In genomic region chr19:17030276-17030675, GRCm38 (mm10) we compare ENCODE assay signal across 7 mouse cellular contexts.
DNase-seq lines count a peak whose midpoint lies in the region; ATAC-seq and TF ChIP-seq lines count a peak whose summit lies in the region.

No protein-coding gene starts in this region.

- no peak overlapping the region for H3ac ChIP-seq in C2C12 (ENCODE audit: control insufficient read depth, insufficient read length, low read depth)

- no peak overlapping the region for H3K4me2 ChIP-seq in forebrain, embryonic 14.5 days (ENCODE audit: low read length)

- peak; percentile 52 for TF ChIP-seq CTCF in C2C12 (IDR thresholded peaks at IDR 0.05; ENCODE audit: control insufficient read depth, insufficient read depth, insufficient read length)
- peak; percentile 49 for TF ChIP-seq CTCF in bone marrow, adult 2 months (IDR thresholded peaks at IDR 0.05; ENCODE audit: control insufficient read depth, insufficient read depth, low read length)

- H3K36me3 ChIP-seq in C2C12 (ENCODE audit: control insufficient read depth, insufficient read depth), result peaks cover 82% of the 10 kb centered on the region
- no peaks in the 10 kb centered on the region for H3K36me3 ChIP-seq in forebrain, embryonic 14.5 days (ENCODE audit: control insufficient read depth, insufficient read depth, low read length)

- no peak overlapping the region for H3K4me3 ChIP-seq in C2C12 (ENCODE audit: insufficient read depth, poor library complexity, severe bottlenecking)
- H3K4me3 ChIP-seq in bone marrow, adult 2 months (replicated peaks; ENCODE audit: control insufficient read depth, low read depth, low read length), result no peak overlapping the region
- H3K4me3 ChIP-seq in forebrain, embryonic 14.5 days (ENCODE audit: low read depth, low read length), result no peak overlapping the region

- 0% methylated on average over 3 of the region's 3 CpGs for WGBS in bone marrow, adult 2 months
- 0% methylated on average over 3 of the region's 3 CpGs for WGBS in forebrain, embryonic 14.5 days

- no peak for TF ChIP-seq POLR2A in bone marrow, adult 2 months (IDR thresholded peaks at IDR 0.05; ENCODE audit: borderline replicate concordance, control insufficient read depth, low read depth, low read length)

- H3K9me3 ChIP-seq in forebrain, embryonic 14.5 days (replicated peaks; ENCODE audit: control insufficient read depth, low read length), result no peaks in the 10 kb centered on the region

- H3K27ac ChIP-seq in bone marrow, adult 2 months (ENCODE audit: control insufficient read depth, insufficient read depth, low read depth, low read length, poor library complexity), result no peak overlapping the region
- H3K27ac ChIP-seq in forebrain, embryonic 14.5 days (ENCODE audit: low read depth, low read length), result no peak overlapping the region

- no peaks in the 10 kb centered on the region for H3K79me2 ChIP-seq in C2C12 (ENCODE audit: control insufficient read depth, insufficient read depth)

- no peaks in the 10 kb centered on the region for H3K27me3 ChIP-seq in C2C12 (ENCODE audit: control insufficient read depth, insufficient read depth, insufficient read length)
- no peaks in the 10 kb centered on the region for H3K27me3 ChIP-seq in forebrain, embryonic 14.5 days (replicated peaks; ENCODE audit: control insufficient read depth, insufficient read depth, low read length)

- DNase-seq in 3T3-L1 (ENCODE audit: low read depth, low spot score), result peak; percentile 91
- DNase-seq in forebrain, embryonic 14.5 days (ENCODE audit: low spot score), result peak; percentile 71
- peak; percentile 41 to 73 for DNase-seq in kidney, postnatal 25 days
- DNase-seq in lung, postnatal 14 days, result peak; percentile 68
- peak; percentile 32 for DNase-seq in right cerebral cortex, postnatal 25 days

- no peaks in the 10 kb centered on the region for H3K79me3 ChIP-seq in C2C12 (ENCODE audit: low read depth)

- no peaks in the 10 kb centered on the region for H3K4me1 ChIP-seq in bone marrow, adult 2 months (ENCODE audit: control insufficient read depth, insufficient read depth, low read length)
- no peaks in the 10 kb centered on the region for H3K4me1 ChIP-seq in forebrain, embryonic 14.5 days (ENCODE audit: control insufficient read depth, insufficient read depth, low read length)

- peak; percentile 23; the same call in 1 of the 2 replicates for ATAC-seq in forebrain, embryonic 14.5 days

- H3K9ac ChIP-seq in forebrain, embryonic 14.5 days (ENCODE audit: low read length), result no peak overlapping the region

TF ChIP-seq in C2C12, 6 proteins besides CTCF, POLR2A, EP300 and RAD21:
- TF ChIP-seq CEBPB (IDR thresholded peaks at IDR 0.05; ENCODE audit: low read depth), result no peak
- TF ChIP-seq USF1 (IDR thresholded peaks at IDR 0.05; ENCODE audit: low read depth), result no peak
- no peak for TF ChIP-seq MYOG (IDR thresholded peaks at IDR 0.05; ENCODE audit: control insufficient read depth, extremely low read depth, insufficient read length)
- TF ChIP-seq MAX (IDR thresholded peaks at IDR 0.05), result no peak
- TF ChIP-seq MYOD1 (IDR thresholded peaks at IDR 0.05; ENCODE audit: control insufficient read depth, insufficient read length, low read depth), result no peak
- TF ChIP-seq FOSL1 (IDR thresholded peaks at IDR 0.05; ENCODE audit: insufficient read depth, low read length, poor library complexity, severe bottlenecking), result no peak

Comparison
In these comparisons a context has a peak if more than half of its experiments do, and no peak if none do; other contexts are left out.
1. DNase-seq: peak in every context shown above with its lines; median percentile 91 in 3T3-L1; 71 in forebrain, embryonic 14.5 days; 68 in lung, postnatal 14 days; 57 in kidney, postnatal 25 days; 32 in right cerebral cortex, postnatal 25 days.